Mouse (Mus musculus) layer of hippocampus, adult 9-10 months (tissue): ENCODE measurements around the gene Shisa3.

Source experiments
- DNase-seq: peaks from one replicate; pipeline ENCODE4 v3.0.0; 2022; ENCODE audit warnings: low spot score

Shisa3 gene

GRCm38 (mm10) chr5:67607804-67608673 lies at the start of gene Shisa3:
Shisa3 (plus strand) TSS chr5:67607882.
- no peak for DNase-seq

GRCm38 (mm10) chr5:67558644-67559043 lies 49.0 kb upstream of the Shisa3 start:
- DNase-seq: no peak

GRCm38 (mm10) chr5:67559063-67559462 lies 48.6 kb upstream of the Shisa3 start:
- no peak for DNase-seq

- no peak for DNase-seq
These were observed 35.0 kb upstream of the Shisa3 start for GRCm38 (mm10) chr5:67572552-67573155.

GRCm38 (mm10) chr5:67574039-67574438 lies 33.6 kb upstream of the Shisa3 start:
- no peak for DNase-seq

- no peak for DNase-seq
These were observed 32.0 kb upstream of the Shisa3 start for GRCm38 (mm10) chr5:67575705-67576104.

GRCm38 (mm10) chr5:67579725-67580633 lies 27.7 kb upstream of the Shisa3 start:
- no peak for DNase-seq

GRCm38 (mm10) chr5:67595070-67595469 lies 12.6 kb upstream of the Shisa3 start:
- no peak for DNase-seq

GRCm38 (mm10) chr5:67595629-67596028 lies 12.1 kb upstream of the Shisa3 start:
- DNase-seq: no peak

GRCm38 (mm10) chr5:67599935-67600334 lies 7.7 kb upstream of the Shisa3 start:
- no peak for DNase-seq

GRCm38 (mm10) chr5:67605951-67606350 lies 1.7 kb upstream of the Shisa3 start:
- DNase-seq: no peak

- no peak for DNase-seq
These were observed 522 bp upstream of the Shisa3 start for GRCm38 (mm10) chr5:67606916-67607803.

- DNase-seq: no peak
These were observed 1.2 kb downstream of the Shisa3 start for GRCm38 (mm10) chr5:67608674-67609519.

- DNase-seq: no peak
These were observed 1.8 kb downstream of the Shisa3 start for GRCm38 (mm10) chr5:67609520-67609837.

- no peak for DNase-seq
These were observed 13.5 kb downstream of the Shisa3 start for GRCm38 (mm10) chr5:67621230-67621629.

GRCm38 (mm10) chr5:67628180-67628940 lies 20.7 kb downstream of the Shisa3 start:
- DNase-seq: no peak

GRCm38 (mm10) chr5:67629440-67629839 lies 21.8 kb downstream of the Shisa3 start:
- DNase-seq: no peak

GRCm38 (mm10) chr5:67629861-67630260 lies 22.2 kb downstream of the Shisa3 start:
- no peak for DNase-seq

GRCm38 (mm10) chr5:67631261-67631660 lies 23.6 kb downstream of the Shisa3 start:
- DNase-seq: no peak
